Mouse (Mus musculus): ENCODE data around the gene Emc7.

Gene Emc7

GRCm38 (mm10) chr2:112480669-112481068 lies 25.9 kb downstream of the Emc7 start, which contains the start of gene Chrm5:
Gene Chrm5, minus strand, starts transcription at chr2:112480769.
- no peak for DNase-seq

GRCm38 (mm10) chr2:112481564-112481963 lies 26.8 kb downstream of the Emc7 start:
- no peak for DNase-seq

- DNase-seq: no peak
Measured at GRCm38 (mm10) chr2:112482533-112483333, 27.9 kb downstream of the Emc7 start.

GRCm38 (mm10) chr2:112483334-112483651 lies 28.5 kb downstream of the Emc7 start:
- no peak for DNase-seq

- no peak for DNase-seq
Measured at GRCm38 (mm10) chr2:112484886-112485285, 30.1 kb downstream of the Emc7 start.

GRCm38 (mm10) chr2:112490483-112491196 lies 35.8 kb downstream of the Emc7 start:
- no peak for DNase-seq

GRCm38 (mm10) chr2:112491629-112492028 lies 36.8 kb downstream of the Emc7 start:
- no peak for DNase-seq

- no peak for DNase-seq
Measured at GRCm38 (mm10) chr2:112492431-112492855, 37.6 kb downstream of the Emc7 start.

- DNase-seq: peak; percentile 58 to 59
Measured at GRCm38 (mm10) chr2:112492856-112493538, 38.2 kb downstream of the Emc7 start, which contains the start of gene Aven. Gene Aven, plus strand, starts transcription at chr2:112492964.

GRCm38 (mm10) chr2:112493539-112494260 lies 38.9 kb downstream of the Emc7 start:
- DNase-seq: no peak

- DNase-seq: no peak
Measured at GRCm38 (mm10) chr2:112497851-112498250, 43.1 kb downstream of the Emc7 start.

- DNase-seq: peak; percentile 40 to 53
Measured at GRCm38 (mm10) chr2:112501209-112501608, 46.4 kb downstream of the Emc7 start.

- no peak for DNase-seq
Measured at GRCm38 (mm10) chr2:112503978-112504377, 49.2 kb downstream of the Emc7 start.

- DNase-seq: no peak
Measured at GRCm38 (mm10) chr2:112506841-112507435, 52.1 kb downstream of the Emc7 start.

GRCm38 (mm10) chr2:112507444-112507843 lies 52.6 kb downstream of the Emc7 start:
- no peak for DNase-seq

- DNase-seq: no peak
Measured at GRCm38 (mm10) chr2:112510140-112510539, 55.3 kb downstream of the Emc7 start.

- no peak for DNase-seq
Measured at GRCm38 (mm10) chr2:112513036-112513435, 58.2 kb downstream of the Emc7 start.

- no peak for DNase-seq
Measured at GRCm38 (mm10) chr2:112516728-112517127, 61.9 kb downstream of the Emc7 start.

GRCm38 (mm10) chr2:112517218-112517617 lies 62.4 kb downstream of the Emc7 start:
- no peak for DNase-seq

GRCm38 (mm10) chr2:112518541-112518940 lies 63.7 kb downstream of the Emc7 start:
- no peak for DNase-seq

- DNase-seq: no peak
Measured at GRCm38 (mm10) chr2:112520526-112521482, 66.0 kb downstream of the Emc7 start.
